In genomic region chr6:71227157-71227770, GRCm38 (mm10) we compare ENCODE assay signal across 9 mouse cellular contexts. TPM values are rescaled to one million over a fixed set of nuclear protein-coding genes. Genes with fewer than 3 reads are reported as not detected.
A peak's percentile ranks its signal among the peaks of the same experiment; 100 is the strongest.
DNase-seq lines count a peak whose midpoint lies in the region; ATAC-seq and TF ChIP-seq lines count a peak whose summit lies in the region.
"Had no signal": no experiment of that assay in that cellular context is flagged by ENCODE, and none has a peak within 500 bp of the region (broad histone marks: within the 10 kb centered on the region; RNA-seq: fewer than 3 reads in every experiment).

No protein-coding gene starts in this region.

- DNase-seq in hindbrain, embryonic 14.5 days (ENCODE audit: low spot score): peak; percentile 27
- no peak for DNase-seq in hindbrain, postnatal 0 days (ENCODE audit: low spot score)
- peak; percentile 96 for DNase-seq in R1 (ENCODE audit: low read depth, low spot score)
- peak; percentile 17 to 39 for DNase-seq in kidney, postnatal 4 days
- DNase-seq in adrenal gland, postnatal 25 days: no peak
- DNase-seq in adrenal gland, adult 2 months: no peak
- DNase-seq in layer of hippocampus, adult 11-12 months (ENCODE audit: low spot score): no peak
- DNase-seq: liver, embryonic 13.5 days had no signal

- no peak for TF ChIP-seq CTCF in hindbrain, postnatal 0 days (IDR thresholded peaks at IDR 0.05; ENCODE audit: low read depth)

- H3K4me2 ChIP-seq in hindbrain, embryonic 14.5 days (replicated peaks): no peak overlapping the region
- no peak overlapping the region for H3K4me2 ChIP-seq in hindbrain, postnatal 0 days (ENCODE audit: low read depth, low read length)
- H3K4me2 ChIP-seq in heart, embryonic 11.5 days: peak overlapping the region; percentile 32
- H3K4me2 ChIP-seq: liver, embryonic 13.5 days had no signal

- ATAC-seq in hindbrain, embryonic 14.5 days (ENCODE audit: low FRiP score): no peak
- ATAC-seq in hindbrain, postnatal 0 days: no peak
- peak; percentile 75 for ATAC-seq in heart, embryonic 11.5 days (replicated peaks; ENCODE audit: insufficient number of reproducible peaks, low FRiP score, low TSS enrichment)

- H3K36me3 ChIP-seq in hindbrain, embryonic 14.5 days (replicated peaks; ENCODE audit: control insufficient read depth, insufficient read depth): no peaks in the 10 kb centered on the region
- H3K36me3 ChIP-seq in hindbrain, postnatal 0 days (ENCODE audit: insufficient read depth, low read length): no peaks in the 10 kb centered on the region
- H3K36me3 ChIP-seq in heart, embryonic 11.5 days (ENCODE audit: control insufficient read depth, insufficient read depth, low read length): no peaks in the 10 kb centered on the region; the same call in 1 of the 2 replicates
- H3K36me3 ChIP-seq: liver, embryonic 13.5 days had no signal

- no peaks in the 10 kb centered on the region for H3K27me3 ChIP-seq in hindbrain, embryonic 14.5 days (ENCODE audit: control insufficient read depth, insufficient read depth, low read length)
- no peaks in the 10 kb centered on the region for H3K27me3 ChIP-seq in hindbrain, postnatal 0 days (ENCODE audit: insufficient read depth, low read length)
- no peaks in the 10 kb centered on the region for H3K27me3 ChIP-seq in heart, embryonic 11.5 days (ENCODE audit: control insufficient read depth, insufficient read depth, low read length)
- H3K27me3 ChIP-seq: liver, embryonic 13.5 days had no signal

- 4% methylated on average over 7 of the region's 7 CpGs for WGBS in hindbrain, embryonic 14.5 days
- 12% methylated on average over 7 of the region's 7 CpGs for WGBS in hindbrain, postnatal 0 days
- 9% methylated on average over 7 of the region's 7 CpGs for WGBS in heart, embryonic 11.5 days (ENCODE audit: insufficient replicate concordance)

- no peak overlapping the region for H3K4me3 ChIP-seq in hindbrain, embryonic 14.5 days (replicated peaks; ENCODE audit: low read length)
- H3K4me3 ChIP-seq in hindbrain, postnatal 0 days (ENCODE audit: low read length): no peak overlapping the region
- H3K4me3 ChIP-seq in heart, embryonic 11.5 days (ENCODE audit: low read depth, low read length): no peak overlapping the region
- H3K4me3 ChIP-seq: liver, embryonic 13.5 days had no signal

- no peaks in the 10 kb centered on the region for H3K9me3 ChIP-seq in hindbrain, embryonic 14.5 days (ENCODE audit: control insufficient read depth, low read length)
- no peaks in the 10 kb centered on the region for H3K9me3 ChIP-seq in hindbrain, postnatal 0 days (ENCODE audit: low read length)
- no peaks in the 10 kb centered on the region for H3K9me3 ChIP-seq in heart, embryonic 11.5 days (replicated peaks; ENCODE audit: control insufficient read depth, low read length)
- H3K9me3 ChIP-seq: liver, embryonic 13.5 days had no signal

- H3K4me1 ChIP-seq in hindbrain, embryonic 14.5 days (replicated peaks; ENCODE audit: control insufficient read depth, insufficient read depth, low read length): 0 out of 2 replicates have a peak, but pooled peaks cover 7% of the 10 kb centered on the region
- H3K4me1 ChIP-seq in hindbrain, postnatal 0 days (ENCODE audit: insufficient read depth, low read length): no peaks in the 10 kb centered on the region
- H3K4me1 ChIP-seq in heart, embryonic 11.5 days (ENCODE audit: control insufficient read depth, insufficient read depth, low read length): peaks cover 29% of the 10 kb centered on the region
- H3K4me1 ChIP-seq: liver, embryonic 13.5 days had no signal

- no peak overlapping the region for H3K27ac ChIP-seq in hindbrain, embryonic 14.5 days
- H3K27ac ChIP-seq in hindbrain, postnatal 0 days: no peak overlapping the region
- peak overlapping the region; percentile 91 for H3K27ac ChIP-seq in heart, embryonic 11.5 days (ENCODE audit: low read depth, low read length)
- H3K27ac ChIP-seq: liver, embryonic 13.5 days had no signal

- H3K9ac ChIP-seq in hindbrain, embryonic 14.5 days: no peak overlapping the region
- no peak overlapping the region for H3K9ac ChIP-seq in hindbrain, postnatal 0 days (replicated peaks; ENCODE audit: low read length)
- 0 out of 2 replicates have a peak overlapping the region, but pooled peaks have one; percentile 34 for H3K9ac ChIP-seq in heart, embryonic 11.5 days (ENCODE audit: low read depth, low read length)
- H3K9ac ChIP-seq: liver, embryonic 13.5 days had no signal

RNA-seq across cellular contexts. Expression of gene Fabp1, which starts 27.6 kb away (rescaled TPM):
- polyA plus RNA-seq in hindbrain, embryonic 14.5 days (2014; fragmentation: Nextera tagmentation; extraction: Ambion mirVana): not detected in 2 replicates
- total RNA-seq in hindbrain, postnatal 0 days (2014; rRNA removed): not detected in 2 replicates
- polyA plus RNA-seq in hindbrain, postnatal 0 days (2015; fragmentation: Nextera tagmentation; extraction: Ambion mirVana): not detected in 2 replicates
- 1.4 TPM in 1 of 2 replicates, not detected in the other for polyA plus RNA-seq in heart, embryonic 11.5 days (2014; fragmentation: Nextera tagmentation; extraction: Ambion mirVana)
- 55.1 TPM in 1 of 2 replicates, not detected in the other for total RNA-seq in adrenal gland, postnatal 25 days (2021)
- 10 to 100 TPM in 1 of 2 experiments, not detected in 1; 15.4 TPM for total RNA-seq in adrenal gland, adult 2 months (2021)
- not detected in 2 replicates for polyA plus RNA-seq in adrenal gland, adult 2 months (2012; rRNA removed)

RNA-seq across cellular contexts. Expression of gene Krcc1, which starts 44.2 kb away (rescaled TPM):
- polyA plus RNA-seq in hindbrain, embryonic 14.5 days (2014; fragmentation: Nextera tagmentation; extraction: Ambion mirVana): 20.5 and 21.5 TPM in 2 replicates
- 11.2 and 11.7 TPM in 2 replicates for total RNA-seq in hindbrain, postnatal 0 days (2014; rRNA removed)
- 19.8 and 22.9 TPM in 2 replicates for polyA plus RNA-seq in hindbrain, postnatal 0 days (2015; fragmentation: Nextera tagmentation; extraction: Ambion mirVana)
- polyA plus RNA-seq in heart, embryonic 11.5 days (2014; fragmentation: Nextera tagmentation; extraction: Ambion mirVana): 60.2 and 65.1 TPM in 2 replicates
- total RNA-seq in adrenal gland, postnatal 25 days (2021): 74.3 and 76.3 TPM in 2 replicates
- total RNA-seq in adrenal gland, adult 2 months (2021): 10 to 100 TPM; 75.5 to 82.3 TPM
- 3.1 and 3.2 TPM in 2 replicates for polyA plus RNA-seq in adrenal gland, adult 2 months (2012; rRNA removed)

Comparison
In these comparisons a context has a peak if more than half of its experiments do, and no peak if none do; other contexts are left out.
1. DNase-seq: peak in hindbrain, embryonic 14.5 days (single experiment), R1 (single experiment) and kidney, postnatal 4 days (2 of 2); none in hindbrain, postnatal 0 days (single experiment), adrenal gland, postnatal 25 days (single experiment), adrenal gland, adult 2 months (single experiment) and layer of hippocampus, adult 11-12 months (single experiment).